Mouse (Mus musculus): Measurements from ENCODE around the gene Gm1123.

GRCm38 (mm10) chr9:98973101-98973521, 62.4 kb downstream of the Gm1123 start:
- no peak for TF ChIP-seq CTCF (IDR thresholded peaks at IDR 0.05; ENCODE audit: extremely low read depth, insufficient read depth, low read length)
- no peak for TF ChIP-seq POLR2A (IDR thresholded peaks at IDR 0.05; ENCODE audit: extremely low read depth, insufficient read depth, low read length)

Data from cortical plate, adult 2 months (tissue).